ENCODE assay signal across 26 mouse cellular contexts in the genomic region with DNA sequence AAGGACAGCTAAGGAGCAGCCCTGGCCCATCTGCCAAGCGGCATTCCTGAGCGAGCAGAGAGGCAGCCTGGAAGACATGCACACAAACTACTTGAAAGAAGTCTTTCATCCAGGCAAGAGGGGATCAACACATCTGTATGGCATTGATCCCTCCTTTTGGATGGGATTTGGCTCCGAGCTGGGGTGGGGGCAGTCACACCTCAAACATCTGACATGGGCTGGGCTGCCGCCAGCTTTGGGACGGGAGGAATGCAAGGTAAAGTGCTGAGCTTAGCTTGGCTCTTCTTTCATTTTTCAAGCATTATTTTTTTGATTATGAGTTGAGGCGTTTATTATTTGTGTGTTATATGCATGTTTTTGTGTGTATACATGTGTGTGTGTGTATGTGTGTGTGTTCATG.
"Had no signal": no experiment of that assay in that cellular context is flagged by ENCODE, and none has a peak within 500 bp of the region (broad histone marks: within the 10 kb centered on the region; RNA-seq: fewer than 3 reads in every experiment).

No protein-coding gene starts in this region.

- H3K9me3 ChIP-seq: heart, embryonic 10.5 days; heart, embryonic 12.5 days; hindbrain, embryonic 13.5 days; hindbrain, embryonic 15.5 days; intestine, embryonic 15.5 days; kidney, embryonic 15.5 days; limb, embryonic 12.5 days; limb, embryonic 15.5 days; liver, embryonic 12.5 days had no signal

- H3K4me3 ChIP-seq: gastrocnemius, adult 2 months; heart, embryonic 10.5 days; heart, embryonic 12.5 days; hindbrain, embryonic 13.5 days; hindbrain, embryonic 15.5 days; intestine, embryonic 15.5 days; kidney, embryonic 15.5 days; limb, embryonic 12.5 days; limb, embryonic 15.5 days; liver, embryonic 12.5 days had no signal

- DNase-seq: gastrocnemius, adult 2 months; gastrocnemius, postnatal 10 days; gastrocnemius, postnatal 25 days; heart, adult 18-20 months; heart, postnatal 14 days; heart, postnatal 36 days; kidney, adult 11 months; kidney, adult 2 months; kidney, adult 9 months; kidney, postnatal 14 days; kidney, postnatal 36 days; layer of hippocampus, adult 9-11 months; layer of hippocampus, postnatal 36 days; left cerebral cortex, postnatal 4 days had no signal

- ATAC-seq: inflammation-experienced regulatory T-cells, adult 6 months; intestine, embryonic 15.5 days; liver, embryonic 12.5 days had no signal

- H3K4me1 ChIP-seq: hindbrain, embryonic 13.5 days; hindbrain, embryonic 15.5 days; intestine, embryonic 15.5 days; kidney, embryonic 15.5 days; limb, embryonic 12.5 days; liver, embryonic 12.5 days had no signal

- H3K4me2 ChIP-seq: heart, embryonic 12.5 days; hindbrain, embryonic 13.5 days; hindbrain, embryonic 15.5 days; intestine, embryonic 15.5 days; kidney, embryonic 15.5 days; limb, embryonic 12.5 days; limb, embryonic 15.5 days; liver, embryonic 12.5 days had no signal

- H3K9ac ChIP-seq: heart, embryonic 12.5 days; hindbrain, embryonic 13.5 days; hindbrain, embryonic 15.5 days; intestine, embryonic 15.5 days; kidney, embryonic 15.5 days; limb, embryonic 12.5 days; limb, embryonic 15.5 days; liver, embryonic 12.5 days; liver, embryonic 14.5 days had no signal

- H3K27ac ChIP-seq: gastrocnemius, adult 2 months; heart, embryonic 10.5 days; hindbrain, embryonic 13.5 days; hindbrain, embryonic 15.5 days; intestine, embryonic 15.5 days; kidney, embryonic 15.5 days; kidney, postnatal 0 days; limb, embryonic 12.5 days; limb, embryonic 15.5 days; liver, embryonic 12.5 days; liver, embryonic 14.5 days had no signal

- H3K27me3 ChIP-seq: heart, embryonic 12.5 days; hindbrain, embryonic 13.5 days; hindbrain, embryonic 15.5 days; intestine, embryonic 15.5 days; kidney, embryonic 15.5 days; limb, embryonic 12.5 days; limb, embryonic 15.5 days; liver, embryonic 12.5 days had no signal

- H3K36me3 ChIP-seq: heart, embryonic 10.5 days; heart, embryonic 12.5 days; hindbrain, embryonic 13.5 days; hindbrain, embryonic 15.5 days; intestine, embryonic 15.5 days; kidney, embryonic 15.5 days; limb, embryonic 12.5 days; limb, embryonic 15.5 days; liver, embryonic 12.5 days had no signal
